ENCODE assay signal across 8 mouse cellular contexts in the genomic region with DNA sequence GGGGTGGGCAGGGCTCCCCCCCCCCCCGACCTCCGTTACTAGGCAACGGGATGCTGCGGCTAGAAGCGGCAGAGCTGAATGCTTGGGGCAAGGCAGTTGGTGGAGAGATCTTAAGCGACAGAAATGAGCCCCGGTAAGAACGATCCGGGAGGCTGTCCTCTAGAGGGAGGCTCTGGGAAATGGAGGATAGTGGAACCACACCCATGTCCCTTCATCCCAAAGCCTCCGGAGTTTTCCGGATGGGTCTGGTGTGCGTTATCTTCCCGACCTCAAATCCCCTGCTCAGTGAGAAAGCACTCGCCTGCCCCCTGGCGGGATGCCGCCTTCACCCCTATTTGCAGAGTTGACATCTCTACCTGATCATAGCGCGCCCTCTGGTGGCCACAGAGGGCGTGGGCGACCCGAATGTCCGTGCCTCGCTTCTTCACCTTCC. TPM values are rescaled to one million over a fixed set of nuclear protein-coding genes. Genes with fewer than 3 reads are reported as not detected.
DNase-seq lines count a peak whose midpoint lies in the region; ATAC-seq and TF ChIP-seq lines count a peak whose summit lies in the region.

A gene (plus strand): TSS at position 38 of the 433 bp plus-strand sequence.

- 5% methylated on average over 23 of the region's 23 CpGs for WGBS in bone marrow, adult 2 months
- WGBS in embryonic facial prominence, embryonic 15.5 days: 2% methylated on average over 23 of the region's 23 CpGs
- 2% methylated on average over 23 of the region's 23 CpGs for WGBS in limb, embryonic 12.5 days
- under 1% methylated on average over 23 of the region's 23 CpGs for WGBS in midbrain, embryonic 15.5 days

- peak; percentile 78 for ATAC-seq in embryonic facial prominence, embryonic 15.5 days (ENCODE audit: insufficient number of reproducible peaks, low FRiP score, low TSS enrichment, low read depth)
- ATAC-seq in limb, embryonic 12.5 days (ENCODE audit: insufficient number of reproducible peaks, insufficient read depth, low FRiP score, low TSS enrichment, low read depth): peak; percentile 79
- ATAC-seq in midbrain, embryonic 15.5 days (replicated peaks): peak; percentile 95

- H3K4me2 ChIP-seq in embryonic facial prominence, embryonic 15.5 days (replicated peaks): peak within 1 kb of the TSS; percentile 53
- H3K4me2 ChIP-seq in limb, embryonic 12.5 days: peak within 1 kb of the TSS; percentile 61
- H3K4me2 ChIP-seq in midbrain, embryonic 15.5 days: peak within 1 kb of the TSS; percentile 71

- H3K4me1 ChIP-seq in bone marrow, adult 2 months (ENCODE audit: control insufficient read depth, insufficient read depth, low read length): no peaks in the 10 kb centered on the region
- 0 out of 2 replicates have a peak, but pooled peaks cover 3% of the 10 kb centered on the region for H3K4me1 ChIP-seq in embryonic facial prominence, embryonic 15.5 days
- peaks cover 3% of the 10 kb centered on the region; the same call in 1 of the 2 replicates for H3K4me1 ChIP-seq in limb, embryonic 12.5 days (replicated peaks)
- peaks cover 6% of the 10 kb centered on the region; the same call in 1 of the 2 replicates for H3K4me1 ChIP-seq in midbrain, embryonic 15.5 days

- H3K36me3 ChIP-seq in embryonic facial prominence, embryonic 15.5 days: no peaks in the 10 kb centered on the region
- no peaks in the 10 kb centered on the region for H3K36me3 ChIP-seq in limb, embryonic 12.5 days
- H3K36me3 ChIP-seq in midbrain, embryonic 15.5 days (replicated peaks): no peaks in the 10 kb centered on the region

- H3K27ac ChIP-seq in bone marrow, adult 2 months (ENCODE audit: control insufficient read depth, insufficient read depth, low read depth, low read length, poor library complexity): no peak within 1 kb of the TSS
- H3K27ac ChIP-seq in embryonic facial prominence, embryonic 15.5 days (replicated peaks): no peak within 1 kb of the TSS
- H3K27ac ChIP-seq in limb, embryonic 12.5 days: no peak within 1 kb of the TSS
- H3K27ac ChIP-seq in midbrain, embryonic 15.5 days: no peak within 1 kb of the TSS

- H3K9ac ChIP-seq in embryonic facial prominence, embryonic 15.5 days: no peak within 1 kb of the TSS
- H3K9ac ChIP-seq in limb, embryonic 12.5 days (replicated peaks): no peak within 1 kb of the TSS
- peak within 1 kb of the TSS; percentile 27; the same call in 1 of the 2 replicates for H3K9ac ChIP-seq in midbrain, embryonic 15.5 days

- TF ChIP-seq CTCF in bone marrow, adult 2 months (IDR thresholded peaks at IDR 0.05; ENCODE audit: control insufficient read depth, insufficient read depth, low read length): peak; percentile 99

- no peak within 1 kb of the TSS for H3K4me3 ChIP-seq in bone marrow, adult 2 months (replicated peaks; ENCODE audit: control insufficient read depth, low read depth, low read length)
- peak within 1 kb of the TSS; percentile 36 for H3K4me3 ChIP-seq in embryonic facial prominence, embryonic 15.5 days (replicated peaks)
- H3K4me3 ChIP-seq in limb, embryonic 12.5 days (replicated peaks): peak within 1 kb of the TSS; percentile 35
- peak within 1 kb of the TSS; percentile 43 for H3K4me3 ChIP-seq in midbrain, embryonic 15.5 days

- TF ChIP-seq POLR2A in bone marrow, adult 2 months (IDR thresholded peaks at IDR 0.05; ENCODE audit: borderline replicate concordance, control insufficient read depth, low read depth, low read length): no peak

- H3K27me3 ChIP-seq in embryonic facial prominence, embryonic 15.5 days: no peaks in the 10 kb centered on the region
- H3K27me3 ChIP-seq in limb, embryonic 12.5 days: no peaks in the 10 kb centered on the region
- H3K27me3 ChIP-seq in midbrain, embryonic 15.5 days (replicated peaks): no peaks in the 10 kb centered on the region

- DNase-seq in A20 (ENCODE audit: low read depth, low spot score): peak; percentile 92
- DNase-seq in heart, adult 8-10 months (ENCODE audit: low spot score): peak; percentile 94
- peak; percentile 82 to 94 for DNase-seq in kidney, adult 8-10 months
- peak; percentile 89 to 98 for DNase-seq in spleen, adult 18-20 months

- 0 out of 2 replicates have a peak, but pooled peaks cover 3% of the 10 kb centered on the region for H3K9me3 ChIP-seq in embryonic facial prominence, embryonic 15.5 days (replicated peaks)
- H3K9me3 ChIP-seq in limb, embryonic 12.5 days: 0 out of 2 replicates have a peak, but pooled peaks cover 6% of the 10 kb centered on the region
- H3K9me3 ChIP-seq in midbrain, embryonic 15.5 days: no peaks in the 10 kb centered on the region

RNA-seq across cellular contexts. Expression of the gene that starts here (rescaled TPM):
- polyA plus RNA-seq in bone marrow, adult 2 months (2011; ENCODE audit: insufficient read depth, insufficient read length, low replicate concordance, missing spikeins): not detected in 2 replicates
- not detected in 2 replicates for polyA plus RNA-seq in embryonic facial prominence, embryonic 15.5 days (2015; fragmentation: Nextera tagmentation; extraction: Ambion mirVana)
- total RNA-seq in heart, adult 8-10 months (2022): not detected
- polyA plus RNA-seq in limb, embryonic 12.5 days (2016; fragmentation: Nextera tagmentation; extraction: Ambion mirVana): 0.14 TPM in 1 of 2 replicates, not detected in the other
- polyA plus RNA-seq in midbrain, embryonic 15.5 days (2015; fragmentation: Nextera tagmentation; extraction: Ambion mirVana): 0.12 and 0.29 TPM in 2 replicates

Comparison
In these comparisons a context has a peak if more than half of its experiments do, and no peak if none do; other contexts are left out.
1. Peak in ATAC-seq, H3K4me3 ChIP-seq and H3K4me2 ChIP-seq in embryonic facial prominence, embryonic 15.5 days; RNA of the gene not detected or under 1 TPM.
2. Peak in DNase-seq in heart, adult 8-10 months; RNA of the gene not detected or under 1 TPM.
3. Peak in ATAC-seq, H3K4me3 ChIP-seq and H3K4me2 ChIP-seq in limb, embryonic 12.5 days; RNA of the gene not detected or under 1 TPM.
4. Peak in ATAC-seq, H3K4me3 ChIP-seq, H3K9ac ChIP-seq and H3K4me2 ChIP-seq in midbrain, embryonic 15.5 days; RNA of the gene not detected or under 1 TPM.